Mouse (Mus musculus): ENCODE data around the gene Rnf26. TPM values are rescaled to one million over a fixed set of nuclear protein-coding genes. Genes with fewer than 3 reads are reported as not detected.

Rnf26 gene
- polyA plus RNA-seq, 1 experiment from 2014 or later = 79.6 TPM

- H3K4me1 ChIP-seq = peaks cover 33% of the 10 kb centered on the region
- ATAC-seq (ENCODE audit: low FRiP score, low read depth) = peak; percentile 17; the same call in 1 of the 2 replicates
- no peaks in the 10 kb centered on the region for H3K9me3 ChIP-seq
- H3K4me3 ChIP-seq = peak overlapping the region; percentile 57
- H3K27me3 ChIP-seq = peaks cover 14% of the 10 kb centered on the region
- peak overlapping the region; percentile 70 for H3K9ac ChIP-seq
- 6% methylated on average over 15 of the region's 15 CpGs for WGBS
- H3K36me3 ChIP-seq = no peaks in the 10 kb centered on the region
- H3K27ac ChIP-seq = no peak overlapping the region
- H3K4me2 ChIP-seq (replicated peaks) = peak overlapping the region; percentile 94
Measured at GRCm38 (mm10) chr9:44067241-44067959, 45.9 kb downstream of the Rnf26 start.

- Histone ChIP-seq H3K4me2 (replicated peaks) (peak within 1 kb of the TSS; percentile 94), H3K9ac (peak within 1 kb of the TSS; percentile 70), H3K4me3 (peak within 1 kb of the TSS; percentile 57), H3K36me3 (no peaks in the 10 kb centered on the region), H3K9me3 (no peaks in the 10 kb centered on the region), H3K27me3 (peaks cover 14% of the 10 kb centered on the region), H3K27ac (no peak within 1 kb of the TSS), H3K4me1 (peaks cover 27% of the 10 kb centered on the region)
- under 1% methylated on average over 38 of the region's 38 CpGs for WGBS
- ATAC-seq (ENCODE audit: low FRiP score, low read depth) = peak; percentile 97
Measured at GRCm38 (mm10) chr9:44066785-44067225, 46.5 kb downstream of the Rnf26 start, which contains the start of gene Usp2. Gene Usp2, plus strand, starts transcription at chr9:44067021.

GRCm38 (mm10) chr9:44065177-44065576 lies 48.1 kb downstream of the Rnf26 start:
- no peak overlapping the region for H3K9ac ChIP-seq
- H3K27ac ChIP-seq = no peak overlapping the region
- no peak for ATAC-seq (ENCODE audit: low FRiP score, low read depth)
- peaks cover 6% of the 10 kb centered on the region; the same call in 1 of the 2 replicates for H3K27me3 ChIP-seq
- H3K9me3 ChIP-seq = no peaks in the 10 kb centered on the region
- H3K4me3 ChIP-seq = no peak overlapping the region
- H3K4me1 ChIP-seq = peaks cover 13% of the 10 kb centered on the region
- 38% methylated on average over 1 of the region's 1 CpGs for WGBS
- H3K4me2 ChIP-seq (replicated peaks) = no peak overlapping the region
- H3K36me3 ChIP-seq = no peaks in the 10 kb centered on the region

GRCm38 (mm10) chr9:44058606-44059005 lies 54.7 kb downstream of the Rnf26 start:
- 86% methylated on average over 6 of the region's 6 CpGs for WGBS
- no peaks in the 10 kb centered on the region for H3K9me3 ChIP-seq

GRCm38 (mm10) chr9:44053936-44054335 lies 59.4 kb downstream of the Rnf26 start:
- Histone ChIP-seq H3K27me3 (no peaks in the 10 kb centered on the region), H3K27ac (no peak overlapping the region), H3K4me1 (no peaks in the 10 kb centered on the region), H3K4me2 (replicated peaks) (no peak overlapping the region), H3K36me3 (no peaks in the 10 kb centered on the region), H3K9me3 (no peaks in the 10 kb centered on the region), H3K9ac (no peak overlapping the region), H3K4me3 (no peak overlapping the region)
- WGBS = 64% methylated on average over 1 of the region's 1 CpGs
- no peak for ATAC-seq (ENCODE audit: low FRiP score, low read depth)

More at GRCm38 (mm10) chr9:44058606-44059005, 54.7 kb downstream of the Rnf26 start:
- no peak overlapping the region for H3K4me2 ChIP-seq (replicated peaks)
- H3K27ac ChIP-seq = no peak overlapping the region
- no peak overlapping the region for H3K9ac ChIP-seq
- no peak overlapping the region for H3K4me3 ChIP-seq
- ATAC-seq (ENCODE audit: low FRiP score, low read depth) = no peak
- no peaks in the 10 kb centered on the region for H3K4me1 ChIP-seq
- H3K27me3 ChIP-seq = no peaks in the 10 kb centered on the region
- no peaks in the 10 kb centered on the region for H3K36me3 ChIP-seq

GRCm38 (mm10) chr9:44052855-44053254 lies 60.5 kb downstream of the Rnf26 start:
- Histone ChIP-seq H3K27ac (no peak overlapping the region), H3K36me3 (no peaks in the 10 kb centered on the region), H3K4me2 (replicated peaks) (no peak overlapping the region), H3K4me3 (no peak overlapping the region), H3K4me1 (no peaks in the 10 kb centered on the region), H3K9ac (no peak overlapping the region), H3K9me3 (no peaks in the 10 kb centered on the region), H3K27me3 (no peaks in the 10 kb centered on the region)
- ATAC-seq (ENCODE audit: low FRiP score, low read depth) = no peak
- WGBS = 66% methylated on average over 3 of the region's 3 CpGs

- WGBS = 89% methylated on average over 8 of the region's 8 CpGs
- Histone ChIP-seq H3K9me3 (no peaks in the 10 kb centered on the region), H3K4me2 (replicated peaks) (no peak overlapping the region), H3K9ac (no peak overlapping the region), H3K27me3 (peaks cover 20% of the 10 kb centered on the region), H3K36me3 (no peaks in the 10 kb centered on the region), H3K4me1 (no peaks in the 10 kb centered on the region), H3K27ac (no peak overlapping the region), H3K4me3 (no peak overlapping the region)
- ATAC-seq (ENCODE audit: low FRiP score, low read depth) = no peak
Measured at GRCm38 (mm10) chr9:44049381-44050165, 63.7 kb downstream of the Rnf26 start.

- no peak for ATAC-seq (ENCODE audit: low FRiP score, low read depth)
- Histone ChIP-seq H3K36me3 (no peaks in the 10 kb centered on the region), H3K4me1 (peaks cover 3% of the 10 kb centered on the region), H3K4me2 (replicated peaks) (no peak overlapping the region), H3K9ac (no peak overlapping the region), H3K27me3 (peaks cover 28% of the 10 kb centered on the region), H3K9me3 (no peaks in the 10 kb centered on the region), H3K27ac (no peak overlapping the region), H3K4me3 (no peak overlapping the region)
- 70% methylated on average over 15 of the region's 15 CpGs for WGBS
Measured at GRCm38 (mm10) chr9:44048541-44049380, 64.6 kb downstream of the Rnf26 start.

GRCm38 (mm10) chr9:44047571-44048490 lies 65.5 kb downstream of the Rnf26 start:
- Histone ChIP-seq H3K9me3 (no peaks in the 10 kb centered on the region), H3K4me1 (peaks cover 13% of the 10 kb centered on the region), H3K4me3 (no peak overlapping the region), H3K36me3 (no peaks in the 10 kb centered on the region), H3K27me3 (peaks cover 38% of the 10 kb centered on the region), H3K4me2 (replicated peaks) (no peak overlapping the region), H3K9ac (no peak overlapping the region), H3K27ac (no peak overlapping the region)
- WGBS = 76% methylated on average over 14 of the region's 14 CpGs
- no peak for ATAC-seq (ENCODE audit: low FRiP score, low read depth)

GRCm38 (mm10) chr9:44047071-44047470 lies 66.2 kb downstream of the Rnf26 start:
- Histone ChIP-seq H3K36me3 (no peaks in the 10 kb centered on the region), H3K9me3 (no peaks in the 10 kb centered on the region), H3K4me1 (peaks cover 15% of the 10 kb centered on the region), H3K9ac (no peak overlapping the region), H3K27ac (no peak overlapping the region), H3K4me3 (no peak overlapping the region), H3K4me2 (replicated peaks) (no peak overlapping the region), H3K27me3 (peaks cover 44% of the 10 kb centered on the region)
- ATAC-seq (ENCODE audit: low FRiP score, low read depth) = no peak
- 56% methylated on average over 6 of the region's 6 CpGs for WGBS

- Histone ChIP-seq H3K36me3 (no peaks in the 10 kb centered on the region), H3K27ac (no peak overlapping the region), H3K9me3 (no peaks in the 10 kb centered on the region), H3K9ac (no peak overlapping the region), H3K4me1 (peaks cover 15% of the 10 kb centered on the region), H3K27me3 (peaks cover 50% of the 10 kb centered on the region), H3K4me3 (no peak overlapping the region), H3K4me2 (replicated peaks) (no peak overlapping the region)
- no peak for ATAC-seq (ENCODE audit: low FRiP score, low read depth)
- WGBS = 86% methylated on average over 12 of the region's 12 CpGs
Measured at GRCm38 (mm10) chr9:44046426-44046825, 66.9 kb downstream of the Rnf26 start.

Measured in limb, embryonic 13.5 days (tissue).